Mouse (Mus musculus) kidney, embryonic 15.5 days (tissue): Measurements from ENCODE around the gene Arid5b. TPM values are rescaled to one million over a fixed set of nuclear protein-coding genes. Genes with fewer than 3 reads are reported as not detected.

ENCODE experiments used
- ATAC-seq: fragments of 200-750 bp; cut with Nextera tagmentation; replicated peaks from 2 replicates; pipeline ENCODE4 v1.8.0; 2017; ENCODE audit warnings: moderate TSS enrichment; ENCODE audit not compliant: low FRiP score
- H3K27ac ChIP-seq: fragments of 300-500 bp; sonication (generic); 2 replicates; pipeline ENCODE4 v1.5.1; 2015; ENCODE audit warnings: mild to moderate bottlenecking, inconsistent platforms
- H3K27me3 ChIP-seq: fragments of 300-500 bp; sonication (generic); 2 replicates; pipeline ENCODE4 v1.6.1; 2015; ENCODE audit warnings: inconsistent platforms
- H3K36me3 ChIP-seq: fragments of 300-500 bp; sonication (generic); 2 replicates; pipeline ENCODE4 v1.6.1; 2015; ENCODE audit warnings: inconsistent platforms
- H3K4me1 ChIP-seq: fragments of 300-500 bp; sonication (generic); 2 replicates; pipeline ENCODE4 v1.6.1; 2015; ENCODE audit warnings: inconsistent platforms
- H3K4me2 ChIP-seq: fragments of 300-500 bp; sonication (generic); 2 replicates; pipeline ENCODE4 v1.6.1; 2015; ENCODE audit warnings: moderate library complexity, mild to moderate bottlenecking, inconsistent platforms
- H3K4me3 ChIP-seq: fragments of 300-500 bp; sonication (generic); replicated peaks from 2 replicates; pipeline ENCODE4 v1.5.1; 2015; ENCODE audit warnings: mild to moderate bottlenecking, inconsistent platforms
- H3K9ac ChIP-seq: fragments of 300-500 bp; sonication (generic); 2 replicates; pipeline ENCODE4 v1.6.1; 2015; ENCODE audit warnings: mild to moderate bottlenecking, inconsistent platforms
- H3K9me3 ChIP-seq: fragments of 300-500 bp; sonication (generic); replicated peaks from 2 replicates; pipeline ENCODE4 v1.6.1; 2016; ENCODE audit warnings: inconsistent platforms
- WGBS: fragments of 180-500 bp; shearing (Covaris S2); methylation state at CpG from one replicate; pipeline ENCODE4 v1.1.7; 2015; ENCODE audit warnings: mixed read lengths; 5-methylcytosine and 5-hydroxymethylcytosine counted together
- polyA plus RNA-seq: library from polyadenylated mRNA; unstranded; fragments of >200 nt; fragmentation: Nextera tagmentation; extraction: Ambion mirVana; gene quantifications from 2 replicates; pipeline ENCODE4 v1.2.1, GENCODE M21; 2015

Arid5b gene
- polyA plus RNA-seq, 1 experiment from 2014 or later = 38.6 TPM

GRCm38 (mm10) chr10:68136051-68136450, 142.5 kb downstream of the Arid5b start:
- WGBS = 3% methylated on average over 9 of the region's 9 CpGs
- no peak for ATAC-seq

GRCm38 (mm10) chr10:68135416-68135815, 143.1 kb downstream of the Arid5b start:
- no peak for ATAC-seq
- peaks cover 31% of the 10 kb centered on the region for H3K36me3 ChIP-seq
- H3K4me1 ChIP-seq = peaks cover 34% of the 10 kb centered on the region
- H3K27ac ChIP-seq = peak overlapping the region; percentile 91
- no peaks in the 10 kb centered on the region for H3K27me3 ChIP-seq
- H3K4me3 ChIP-seq = peak overlapping the region; percentile 47
- 21% methylated on average over 4 of the region's 4 CpGs for WGBS
- H3K9ac ChIP-seq = no peak overlapping the region
- no peaks in the 10 kb centered on the region for H3K9me3 ChIP-seq
- peak overlapping the region; percentile 63 for H3K4me2 ChIP-seq

More at GRCm38 (mm10) chr10:68136051-68136450, 142.5 kb downstream of the Arid5b start:
- peak overlapping the region; percentile 91 for H3K27ac ChIP-seq
- peak overlapping the region; percentile 63 for H3K4me2 ChIP-seq
- no peaks in the 10 kb centered on the region for H3K9me3 ChIP-seq
- H3K27me3 ChIP-seq = no peaks in the 10 kb centered on the region
- H3K36me3 ChIP-seq = peaks cover 29% of the 10 kb centered on the region
- H3K4me1 ChIP-seq = peaks cover 33% of the 10 kb centered on the region
- H3K9ac ChIP-seq = peak overlapping the region; percentile 46
- H3K4me3 ChIP-seq = peak overlapping the region; percentile 47

DNA sequence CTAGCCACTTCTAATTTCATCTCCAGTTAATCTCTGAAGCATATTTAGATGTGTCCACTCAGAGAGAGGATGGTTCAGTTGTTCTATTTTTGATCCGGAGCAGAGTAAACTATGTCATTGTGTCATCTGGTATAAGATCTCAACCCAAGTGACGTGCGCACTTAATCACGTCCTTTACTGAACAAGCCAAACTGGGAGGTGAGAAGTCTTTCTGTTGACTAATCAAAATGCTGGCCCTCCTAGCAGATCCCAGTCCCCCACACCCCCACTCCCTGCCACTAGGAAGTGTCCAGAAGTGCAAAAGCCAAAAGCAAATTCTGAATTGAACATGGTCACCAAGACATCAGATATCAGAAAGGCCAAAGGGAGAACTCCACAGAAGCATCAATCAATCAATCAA, 144.0 kb downstream of the Arid5b start:
- Histone ChIP-seq H3K9me3 (no peaks in the 10 kb centered on the region), H3K4me3 (no peak overlapping the region), H3K36me3 (peaks cover 31% of the 10 kb centered on the region), H3K9ac (no peak overlapping the region), H3K27me3 (no peaks in the 10 kb centered on the region), H3K4me1 (peaks cover 43% of the 10 kb centered on the region), H3K27ac (no peak overlapping the region), H3K4me2 (peak overlapping the region; percentile 63)
- 63% methylated on average over 4 of the region's 4 CpGs for WGBS
- no peak for ATAC-seq

DNA sequence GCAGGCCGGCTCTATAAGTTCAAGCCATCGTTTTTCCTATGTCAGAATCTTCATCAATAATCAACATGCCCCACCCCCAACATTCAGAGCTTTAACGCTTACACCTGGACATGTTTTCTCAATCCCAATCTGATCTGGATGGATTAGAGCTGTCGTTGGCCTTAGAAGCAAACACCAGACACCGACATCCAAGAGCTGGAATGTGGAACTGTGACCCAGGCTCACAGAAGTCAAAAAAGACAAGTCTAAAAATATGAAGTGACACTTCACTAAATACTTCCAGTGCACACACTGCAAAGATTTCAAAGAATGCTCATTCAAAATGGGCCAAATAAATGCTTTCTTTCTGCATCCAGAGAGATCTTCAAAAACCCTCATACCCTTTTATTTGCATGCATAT, 144.5 kb downstream of the Arid5b start:
- no peaks in the 10 kb centered on the region for H3K9me3 ChIP-seq
- no peak overlapping the region for H3K9ac ChIP-seq
- H3K4me3 ChIP-seq = no peak overlapping the region
- no peak overlapping the region for H3K27ac ChIP-seq
- no peak overlapping the region for H3K4me2 ChIP-seq
- H3K4me1 ChIP-seq = peaks cover 46% of the 10 kb centered on the region
- peaks cover 35% of the 10 kb centered on the region for H3K36me3 ChIP-seq
- 63% methylated on average over 5 of the region's 5 CpGs for whole genome bisulfite sequencing
- no peaks in the 10 kb centered on the region for H3K27me3 ChIP-seq
- no peak for ATAC-seq

GRCm38 (mm10) chr10:68132636-68133035, 145.9 kb downstream of the Arid5b start:
- H3K27ac ChIP-seq = no peak overlapping the region
- H3K27me3 ChIP-seq = no peaks in the 10 kb centered on the region
- peaks cover 36% of the 10 kb centered on the region for H3K36me3 ChIP-seq
- 91% methylated on average over 9 of the region's 9 CpGs for WGBS
- H3K4me2 ChIP-seq = no peak overlapping the region
- no peak overlapping the region for H3K4me3 ChIP-seq
- H3K9me3 ChIP-seq = no peaks in the 10 kb centered on the region
- no peak for ATAC-seq
- peaks cover 55% of the 10 kb centered on the region for H3K4me1 ChIP-seq
- no peak overlapping the region for H3K9ac ChIP-seq

DNA sequence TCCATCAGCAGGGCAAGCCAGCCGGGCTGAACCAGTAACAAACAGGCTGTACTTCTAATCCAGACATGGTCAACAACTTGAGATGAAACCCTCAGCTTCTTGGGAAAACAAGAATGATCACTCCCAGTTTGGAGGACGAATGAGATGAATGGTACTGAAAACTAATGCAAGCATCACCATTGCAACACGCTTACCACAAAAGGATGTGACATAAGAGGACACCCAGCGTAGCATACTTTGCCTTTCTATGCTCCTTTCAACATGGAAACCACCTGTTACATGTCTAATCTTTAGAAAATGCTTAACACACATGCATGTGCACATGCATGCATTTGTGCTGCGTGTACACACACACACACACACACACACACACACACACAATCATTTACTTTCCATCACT, 146.4 kb downstream of the Arid5b start:
- peaks cover 52% of the 10 kb centered on the region for H3K4me1 ChIP-seq
- H3K27ac ChIP-seq = no peak overlapping the region
- no peaks in the 10 kb centered on the region for H3K9me3 ChIP-seq

DNA sequence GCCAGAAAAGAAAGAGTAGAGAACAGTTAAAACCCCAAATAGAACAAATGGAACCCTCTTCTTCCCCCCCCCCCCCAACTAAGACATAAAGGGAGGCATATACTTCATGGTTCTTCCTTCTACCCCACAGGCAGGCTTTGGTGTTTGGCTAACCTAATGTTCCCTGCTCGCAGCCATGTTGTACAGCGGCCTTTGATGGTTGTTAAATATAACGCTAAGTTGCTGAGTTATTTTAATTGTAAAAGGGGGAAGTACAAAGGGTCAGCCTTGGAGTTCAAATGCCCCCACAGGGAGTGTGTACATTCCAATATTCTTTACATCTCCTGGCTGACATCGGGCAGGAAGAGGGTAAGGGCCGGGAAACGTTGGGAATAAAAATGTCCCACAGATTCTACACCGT, 148.9 kb downstream of the Arid5b start:
- peaks cover 39% of the 10 kb centered on the region for H3K4me1 ChIP-seq
- WGBS = 35% methylated on average over 7 of the region's 7 CpGs
- H3K27ac ChIP-seq = peak overlapping the region; percentile 54
- H3K4me2 ChIP-seq = no peak overlapping the region
- no peaks in the 10 kb centered on the region for H3K9me3 ChIP-seq
- H3K36me3 ChIP-seq = peaks cover 55% of the 10 kb centered on the region
- H3K27me3 ChIP-seq = no peaks in the 10 kb centered on the region
- H3K9ac ChIP-seq = no peak overlapping the region
- no peak overlapping the region for H3K4me3 ChIP-seq
- ATAC-seq = no peak

More for the DNA sequence above, 146.4 kb downstream of the Arid5b start:
- peaks cover 41% of the 10 kb centered on the region for H3K36me3 ChIP-seq
- H3K27me3 ChIP-seq = no peaks in the 10 kb centered on the region
- no peak overlapping the region for H3K4me3 ChIP-seq
- 89% methylated on average over 5 of the region's 5 CpGs for WGBS
- H3K9ac ChIP-seq = no peak overlapping the region
- ATAC-seq = no peak
- H3K4me2 ChIP-seq = no peak overlapping the region

- no peak overlapping the region for H3K4me3 ChIP-seq
- H3K27me3 ChIP-seq = no peaks in the 10 kb centered on the region
- ATAC-seq = no peak
- peaks cover 36% of the 10 kb centered on the region for H3K4me1 ChIP-seq
- H3K27ac ChIP-seq = peak overlapping the region; percentile 66
- H3K4me2 ChIP-seq = no peak overlapping the region
- 73% methylated on average over 3 of the region's 3 CpGs for WGBS
- H3K9me3 ChIP-seq = no peaks in the 10 kb centered on the region
- H3K9ac ChIP-seq = no peak overlapping the region
- peaks cover 61% of the 10 kb centered on the region for H3K36me3 ChIP-seq
Measured at GRCm38 (mm10) chr10:68129009-68129408, 149.5 kb downstream of the Arid5b start.

DNA sequence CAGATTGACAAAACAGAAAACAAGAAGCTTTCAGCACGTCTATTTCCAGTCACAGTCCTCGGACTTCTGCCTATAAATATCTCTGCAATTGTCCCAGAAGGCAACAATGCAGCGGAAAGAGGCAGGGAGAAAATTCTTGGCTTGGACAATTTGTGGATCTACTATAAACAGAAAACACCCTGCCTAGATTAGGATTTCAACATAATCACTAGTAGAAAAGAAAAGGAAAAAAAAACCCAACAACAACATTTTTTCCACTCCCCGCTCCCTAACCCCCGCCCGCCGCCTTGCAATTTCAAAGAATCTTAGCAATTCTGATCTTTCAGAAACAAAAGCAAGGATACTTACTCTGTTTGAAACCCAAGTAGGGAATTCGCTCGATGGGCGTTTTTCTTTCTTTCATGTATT, 150.1 kb downstream of the Arid5b start:
- peaks cover 36% of the 10 kb centered on the region for H3K4me1 ChIP-seq
- H3K4me2 ChIP-seq = no peak overlapping the region
- H3K27ac ChIP-seq = peak overlapping the region; percentile 66; the same call in 1 of the 2 replicates
- no peak overlapping the region for H3K9ac ChIP-seq
- ATAC-seq = no peak
- peaks cover 65% of the 10 kb centered on the region for H3K36me3 ChIP-seq
- no peak overlapping the region for H3K4me3 ChIP-seq
- H3K27me3 ChIP-seq = no peaks in the 10 kb centered on the region
- H3K9me3 ChIP-seq = no peaks in the 10 kb centered on the region
- WGBS = 52% methylated on average over 10 of the region's 10 CpGs

DNA sequence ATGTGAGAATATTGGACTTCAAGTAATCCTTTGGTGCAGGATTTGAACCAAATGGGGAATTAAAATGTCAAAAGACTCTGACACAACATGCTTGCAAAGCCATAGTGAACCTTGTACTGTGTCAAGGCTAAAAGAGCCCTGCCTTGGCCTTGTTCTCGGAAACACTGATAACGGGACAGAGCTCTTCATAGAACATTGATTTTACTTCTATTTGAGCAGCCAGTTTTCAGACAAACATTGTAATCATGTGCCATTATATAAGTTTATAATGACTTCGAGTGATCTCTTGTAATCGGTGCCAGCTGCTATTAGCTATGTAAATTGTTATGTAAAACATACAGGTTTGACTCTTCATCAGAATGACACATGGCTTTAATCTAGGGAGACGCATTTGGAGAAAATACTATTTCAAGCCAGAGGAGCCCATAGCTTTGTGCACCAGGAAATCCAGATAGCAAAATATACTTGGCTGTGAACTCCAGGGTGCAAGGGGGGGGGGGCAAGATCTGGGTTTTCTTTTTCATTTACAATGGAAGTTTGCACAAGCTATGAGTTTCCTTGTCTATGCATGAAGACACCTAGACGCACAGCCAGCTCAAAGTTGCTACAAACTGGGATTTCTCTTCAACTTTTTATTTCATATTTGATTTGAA, 150.8 kb downstream of the Arid5b start:
- no peaks in the 10 kb centered on the region for H3K27me3 ChIP-seq
- 83% methylated on average over 6 of the region's 6 CpGs for WGBS
- H3K36me3 ChIP-seq = peaks cover 61% of the 10 kb centered on the region
- H3K4me2 ChIP-seq = no peak overlapping the region
- H3K27ac ChIP-seq = peak overlapping the region; percentile 66; the same call in 1 of the 2 replicates
- H3K4me3 ChIP-seq = no peak overlapping the region
- no peak overlapping the region for H3K9ac ChIP-seq
- H3K9me3 ChIP-seq = no peaks in the 10 kb centered on the region
- no peak for ATAC-seq
- peaks cover 36% of the 10 kb centered on the region for H3K4me1 ChIP-seq

DNA sequence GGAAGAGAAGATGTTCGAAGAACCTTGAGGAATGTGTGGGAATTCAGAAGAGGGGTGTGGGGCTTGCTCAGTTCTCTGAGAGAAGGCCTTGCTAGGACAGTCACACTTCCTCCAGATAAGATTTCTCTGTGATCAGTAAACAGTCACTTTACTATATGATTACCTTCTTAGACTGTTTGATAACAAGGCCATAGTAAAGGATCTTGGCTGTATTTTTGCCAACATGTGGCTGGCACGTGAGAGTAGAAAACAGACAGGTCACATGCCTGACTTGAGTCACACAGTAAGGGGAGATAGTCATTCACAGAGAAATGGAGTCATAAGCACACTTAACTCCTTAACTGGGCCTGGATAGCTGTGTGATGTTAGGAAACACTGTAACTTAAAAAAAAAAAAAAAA, 151.4 kb downstream of the Arid5b start:
- Histone ChIP-seq H3K4me3 (no peak overlapping the region), H3K27me3 (no peaks in the 10 kb centered on the region), H3K9me3 (no peaks in the 10 kb centered on the region), H3K27ac (peak overlapping the region; percentile 32; the same call in 1 of the 2 replicates), H3K9ac (no peak overlapping the region), H3K4me1 (peaks cover 36% of the 10 kb centered on the region), H3K36me3 (peaks cover 59% of the 10 kb centered on the region), H3K4me2 (no peak overlapping the region)
- 69% methylated on average over 2 of the region's 2 CpGs for WGBS
- ATAC-seq = no peak

DNA sequence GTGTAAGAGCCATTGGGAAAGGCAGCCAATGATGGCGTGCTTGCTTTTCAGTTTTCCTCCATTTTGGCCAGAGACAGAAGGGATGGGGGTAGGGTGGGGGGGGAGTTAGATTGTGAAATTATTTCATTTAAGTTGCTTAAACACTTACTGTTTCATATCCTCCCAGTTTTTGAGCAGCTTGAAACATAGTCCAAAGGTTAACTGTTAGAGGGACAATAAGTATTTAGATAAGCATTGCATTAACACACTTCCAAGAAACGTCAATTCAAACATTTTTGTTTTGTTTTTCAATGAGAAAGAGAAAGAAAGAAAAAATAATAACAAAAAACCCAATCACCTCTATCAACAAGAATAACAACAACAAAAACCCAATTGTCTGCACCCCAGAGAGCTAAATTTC, 152.0 kb downstream of the Arid5b start:
- ATAC-seq = no peak
- Histone ChIP-seq H3K4me2 (no peak overlapping the region), H3K9me3 (no peaks in the 10 kb centered on the region), H3K27ac (peak overlapping the region; percentile 49; the same call in 1 of the 2 replicates), H3K9ac (no peak overlapping the region), H3K4me3 (no peak overlapping the region), H3K27me3 (no peaks in the 10 kb centered on the region), H3K36me3 (peaks cover 59% of the 10 kb centered on the region), H3K4me1 (peaks cover 36% of the 10 kb centered on the region)
- WGBS = 52% methylated on average over 2 of the region's 2 CpGs
